Mouse (Mus musculus): ENCODE measurements around the gene Dnajb12. TPM values are rescaled to one million over a fixed set of nuclear protein-coding genes. Genes with fewer than 3 reads are reported as not detected.

Gene Dnajb12
- 35.2 and 41.1 TPM in 2 replicates for total RNA-seq (2014; rRNA removed)
- 21.2 and 23.5 TPM in 2 replicates for polyA plus RNA-seq (2015; fragmentation: Nextera tagmentation; extraction: Ambion mirVana)

DNA sequence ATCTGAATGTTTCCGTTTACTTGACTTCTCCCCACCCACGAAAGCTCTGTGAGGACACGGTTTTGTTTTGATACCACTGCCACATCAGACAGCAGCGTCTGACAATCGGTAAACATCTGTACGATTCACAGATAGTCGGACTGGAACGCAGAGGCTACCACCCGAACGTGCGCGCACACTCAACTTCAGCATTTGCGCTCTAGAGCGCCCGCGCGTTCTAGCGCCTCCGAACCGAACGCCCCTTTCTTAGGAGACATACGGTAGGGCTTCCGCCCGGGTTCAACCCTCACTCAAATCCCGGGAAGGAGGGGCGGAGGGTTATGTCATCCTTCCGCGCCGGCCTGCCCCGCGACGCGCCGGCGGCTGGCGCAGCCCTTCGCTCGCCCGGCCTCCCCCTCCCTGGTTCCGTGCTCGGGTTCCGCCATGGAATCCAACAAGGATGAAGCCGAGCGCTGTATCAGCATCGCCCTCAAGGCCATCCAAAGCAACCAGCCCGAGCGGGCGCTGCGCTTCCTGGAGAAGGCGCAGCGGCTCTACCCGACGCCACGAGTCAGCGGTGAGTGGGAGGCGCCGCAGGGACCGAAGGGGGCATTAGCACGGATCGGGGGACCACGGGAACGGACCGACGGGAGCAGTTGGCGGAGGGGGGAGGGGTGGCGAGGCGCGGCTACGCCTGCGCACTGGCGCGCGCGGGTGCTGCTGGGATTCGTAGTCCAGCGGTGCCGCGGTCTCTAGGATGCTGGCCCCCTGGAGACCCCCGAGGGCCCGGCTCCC, at the start of gene Dnajb12:
Dnajb12 (plus strand) TSS at position 302 of the 774 bp plus-strand sequence.
- Histone ChIP-seq H3K9ac (peak within 1 kb of the TSS; percentile 97), H3K9me3 (ENCODE audit: low read length) (no peaks in the 10 kb centered on the region), H3K4me3 (ENCODE audit: low read depth, low read length) (peak within 1 kb of the TSS; percentile 98), H3K36me3 (ENCODE audit: insufficient read depth) (no peaks in the 10 kb centered on the region), H3K27me3 (ENCODE audit: insufficient read depth, low read length) (no peaks in the 10 kb centered on the region), H3K27ac (ENCODE audit: low read depth, low read length) (peak within 1 kb of the TSS; percentile 100), H3K4me2 (ENCODE audit: low read depth) (peak within 1 kb of the TSS; percentile 92), H3K4me1 (ENCODE audit: insufficient read depth) (peaks cover 11% of the 10 kb centered on the region)
- DNase-seq (peak; percentile 97), ATAC-seq (peak; percentile 95)
- 3% methylated on average over 76 of the region's 80 CpGs for WGBS
- TF ChIP-seq CTCF (IDR thresholded peaks at IDR 0.05; ENCODE audit: low read depth) = 0 out of 2 replicates have a peak, but pooled peaks have one; percentile 18

- no peaks in the 10 kb centered on the region for H3K27me3 ChIP-seq (ENCODE audit: insufficient read depth, low read length)
- DNase-seq (no peak), ATAC-seq (no peak)
- H3K4me1 ChIP-seq (ENCODE audit: insufficient read depth) = no peaks in the 10 kb centered on the region
- H3K9ac ChIP-seq = no peak overlapping the region
- no peak overlapping the region for H3K4me3 ChIP-seq (ENCODE audit: low read depth, low read length)
- 94% methylated on average over 6 of the region's 6 CpGs for WGBS
- H3K27ac ChIP-seq (ENCODE audit: low read depth, low read length) = no peak overlapping the region
- no peaks in the 10 kb centered on the region for H3K9me3 ChIP-seq (ENCODE audit: low read length)
- TF ChIP-seq CTCF (IDR thresholded peaks at IDR 0.05; ENCODE audit: low read depth) = peak; percentile 19; the same call in 1 of the 2 replicates
- peaks cover 25% of the 10 kb centered on the region for H3K36me3 ChIP-seq (ENCODE audit: insufficient read depth)
- H3K4me2 ChIP-seq (ENCODE audit: low read depth) = no peak overlapping the region
Observed at GRCm38 (mm10) chr10:59829886-59830285, 49.5 kb upstream of the Dnajb12 start.

DNA sequence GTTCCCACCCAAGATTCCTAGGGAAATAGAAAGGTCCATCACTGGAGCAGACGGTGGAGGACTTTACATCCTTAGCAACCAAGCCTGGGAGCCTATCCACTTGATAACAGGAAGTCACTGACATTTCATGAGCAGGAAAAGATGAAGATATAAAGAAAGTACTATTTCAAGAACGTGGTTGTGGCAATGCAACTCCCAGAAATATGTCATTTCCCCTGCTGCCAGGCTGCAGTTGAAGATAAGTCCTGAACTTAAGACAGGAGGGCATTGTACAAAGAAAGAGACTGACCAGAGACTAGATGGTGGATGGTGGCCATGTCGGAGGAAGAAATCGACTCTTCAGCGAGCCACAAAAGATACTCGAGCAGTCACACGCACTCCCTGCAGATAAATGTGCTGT, 47.4 kb upstream of the Dnajb12 start:
- H3K36me3 ChIP-seq (ENCODE audit: insufficient read depth) = peaks cover 25% of the 10 kb centered on the region
- no peak overlapping the region for H3K4me3 ChIP-seq (ENCODE audit: low read depth, low read length)
- WGBS = 95% methylated on average over 7 of the region's 7 CpGs
- H3K27me3 ChIP-seq (ENCODE audit: insufficient read depth, low read length) = no peaks in the 10 kb centered on the region
- H3K4me1 ChIP-seq (ENCODE audit: insufficient read depth) = no peaks in the 10 kb centered on the region
- no peak overlapping the region for H3K4me2 ChIP-seq (ENCODE audit: low read depth)
- no peak for ATAC-seq
- H3K27ac ChIP-seq (ENCODE audit: low read depth, low read length) = no peak overlapping the region
- no peak for DNase-seq
- TF ChIP-seq CTCF (IDR thresholded peaks at IDR 0.05; ENCODE audit: low read depth) = no peak
- no peaks in the 10 kb centered on the region for H3K9me3 ChIP-seq (ENCODE audit: low read length)
- H3K9ac ChIP-seq = no peak overlapping the region

DNA sequence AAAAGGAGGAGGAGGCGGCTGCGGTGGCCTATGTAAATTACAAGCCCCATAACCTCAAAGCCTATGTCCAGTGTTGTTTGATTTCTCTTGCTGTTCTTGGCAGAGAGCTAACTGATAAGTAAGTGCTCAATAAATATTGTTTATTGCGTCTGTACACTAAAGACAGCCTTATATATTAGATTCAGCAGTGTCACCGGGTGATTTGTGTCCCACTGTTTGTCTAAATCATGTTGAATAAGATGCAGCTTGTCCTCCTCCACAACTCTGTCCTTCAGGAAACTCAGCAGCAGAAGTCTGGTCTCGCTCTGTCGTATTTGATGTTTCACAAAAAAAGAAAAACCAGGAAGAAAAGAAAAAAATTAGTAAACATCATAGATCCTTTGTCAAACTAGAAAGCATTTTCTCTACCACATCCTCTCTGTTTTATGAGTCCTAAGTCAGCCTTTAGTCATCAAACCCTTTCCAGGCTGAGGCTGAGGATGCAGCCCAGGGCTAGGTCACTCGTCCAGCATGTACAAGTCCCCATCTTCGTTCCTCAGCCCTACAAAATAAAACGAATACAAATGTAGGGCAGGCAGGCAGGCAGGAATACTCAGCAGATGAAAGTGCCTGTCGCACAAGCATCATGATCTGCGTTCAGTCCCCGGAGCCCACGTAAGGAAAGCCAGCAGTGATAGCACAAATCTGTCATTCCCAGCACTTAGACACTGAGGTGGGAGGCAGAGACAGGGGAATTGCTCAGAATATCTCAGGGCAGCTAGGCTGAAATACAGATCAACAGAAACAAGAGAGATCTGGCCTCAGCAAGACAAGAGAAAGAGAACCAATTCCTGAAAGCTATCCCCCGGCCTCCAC, 43.8 kb upstream of the Dnajb12 start:
- H3K4me3 ChIP-seq (ENCODE audit: low read depth, low read length) = no peak overlapping the region
- H3K9me3 ChIP-seq (ENCODE audit: low read length) = no peaks in the 10 kb centered on the region
- ATAC-seq (no peak), DNase-seq (no peak)
- TF ChIP-seq CTCF (IDR thresholded peaks at IDR 0.05; ENCODE audit: low read depth) = no peak
- WGBS = 85% methylated on average over 14 of the region's 14 CpGs
- H3K4me2 ChIP-seq (ENCODE audit: low read depth) = no peak overlapping the region
- no peaks in the 10 kb centered on the region for H3K4me1 ChIP-seq (ENCODE audit: insufficient read depth)
- H3K27ac ChIP-seq (ENCODE audit: low read depth, low read length) = no peak overlapping the region
- H3K36me3 ChIP-seq (ENCODE audit: insufficient read depth) = peaks cover 4% of the 10 kb centered on the region; the same call in 1 of the 2 replicates
- H3K27me3 ChIP-seq (ENCODE audit: insufficient read depth, low read length) = no peaks in the 10 kb centered on the region
- H3K9ac ChIP-seq = no peak overlapping the region

DNA sequence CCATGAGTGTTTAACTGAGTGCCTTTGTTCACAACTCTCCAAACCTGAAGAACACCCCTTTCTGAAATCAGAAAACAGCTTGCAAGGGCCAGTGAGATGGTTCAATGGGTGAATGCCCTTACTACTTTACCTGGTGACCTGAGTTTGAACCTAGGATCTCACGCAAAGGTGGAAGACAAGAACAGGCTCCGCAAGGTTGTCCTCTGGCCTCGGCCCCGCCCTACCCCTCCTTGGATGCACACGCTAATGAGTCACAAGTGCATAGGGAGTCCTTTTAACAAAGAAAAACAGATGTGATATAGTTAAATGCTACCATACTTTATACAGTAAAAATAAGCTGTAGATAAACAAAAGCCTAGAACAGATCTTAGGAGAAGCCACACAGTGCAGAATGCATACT, 41.9 kb upstream of the Dnajb12 start:
- H3K4me3 ChIP-seq (ENCODE audit: low read depth, low read length) = no peak overlapping the region
- peaks cover 2% of the 10 kb centered on the region; the same call in 1 of the 2 replicates for H3K36me3 ChIP-seq (ENCODE audit: insufficient read depth)
- no peaks in the 10 kb centered on the region for H3K4me1 ChIP-seq (ENCODE audit: insufficient read depth)
- DNase-seq (no peak), ATAC-seq (no peak)
- H3K27me3 ChIP-seq (ENCODE audit: insufficient read depth, low read length) = no peaks in the 10 kb centered on the region
- H3K9me3 ChIP-seq (ENCODE audit: low read length) = no peaks in the 10 kb centered on the region
- WGBS = 96% methylated on average over 5 of the region's 5 CpGs
- no peak overlapping the region for H3K4me2 ChIP-seq (ENCODE audit: low read depth)
- TF ChIP-seq CTCF (IDR thresholded peaks at IDR 0.05; ENCODE audit: low read depth) = no peak
- H3K27ac ChIP-seq (ENCODE audit: low read depth, low read length) = no peak overlapping the region
- no peak overlapping the region for H3K9ac ChIP-seq

DNA sequence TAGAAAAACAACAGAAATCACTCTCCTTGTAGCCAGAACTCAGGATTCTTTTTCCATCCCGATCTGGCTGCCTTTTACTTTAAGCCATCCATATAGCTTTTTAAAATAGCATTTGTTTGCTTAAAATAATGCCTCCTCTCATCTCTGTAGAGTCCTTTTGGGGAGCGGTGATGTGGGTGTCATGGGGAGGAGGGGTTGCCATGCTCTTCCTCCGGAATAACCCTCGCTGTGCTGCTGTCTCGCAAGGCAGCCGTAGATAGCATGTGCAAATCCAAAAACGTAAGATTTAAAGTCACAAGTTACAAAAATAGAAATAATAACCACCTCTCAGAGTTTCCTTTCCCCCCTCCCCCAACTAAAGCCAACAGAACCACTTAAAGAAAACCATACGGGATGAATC, 37.9 kb upstream of the Dnajb12 start:
- Histone ChIP-seq H3K4me1 (ENCODE audit: insufficient read depth) (no peaks in the 10 kb centered on the region), H3K27me3 (ENCODE audit: insufficient read depth, low read length) (no peaks in the 10 kb centered on the region), H3K4me3 (ENCODE audit: low read depth, low read length) (no peak overlapping the region), H3K9ac (no peak overlapping the region), H3K4me2 (ENCODE audit: low read depth) (no peak overlapping the region), H3K36me3 (ENCODE audit: insufficient read depth) (no peaks in the 10 kb centered on the region), H3K27ac (ENCODE audit: low read depth, low read length) (no peak overlapping the region), H3K9me3 (ENCODE audit: low read length) (no peaks in the 10 kb centered on the region)
- TF ChIP-seq CTCF (IDR thresholded peaks at IDR 0.05; ENCODE audit: low read depth) = no peak
- WGBS = 82% methylated on average over 8 of the region's 8 CpGs
- DNase-seq (no peak), ATAC-seq (no peak)

DNA sequence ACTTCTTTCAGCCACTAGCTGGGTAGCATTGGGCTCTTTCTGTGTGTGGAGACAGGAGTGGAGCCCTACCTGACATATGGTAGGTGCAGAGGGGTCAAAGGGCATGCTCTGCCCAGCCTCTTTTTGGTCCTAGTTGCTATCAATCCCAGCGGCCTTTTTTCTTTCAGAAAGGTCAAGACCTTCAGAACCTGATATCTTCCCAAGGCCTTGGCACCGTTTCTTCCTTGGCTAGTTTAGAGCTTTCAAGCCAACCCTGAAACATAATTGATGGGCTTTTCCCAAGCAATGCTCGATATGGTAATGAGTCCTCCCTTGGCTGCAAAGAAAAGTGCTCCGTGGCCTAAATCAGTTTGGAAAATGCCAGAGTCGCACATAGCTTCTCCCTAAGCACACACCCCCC, 36.2 kb upstream of the Dnajb12 start:
- Histone ChIP-seq H3K4me2 (ENCODE audit: low read depth) (no peak overlapping the region), H3K36me3 (ENCODE audit: insufficient read depth) (no peaks in the 10 kb centered on the region), H3K4me1 (ENCODE audit: insufficient read depth) (no peaks in the 10 kb centered on the region), H3K4me3 (ENCODE audit: low read depth, low read length) (no peak overlapping the region), H3K27me3 (ENCODE audit: insufficient read depth, low read length) (no peaks in the 10 kb centered on the region), H3K9ac (no peak overlapping the region), H3K27ac (ENCODE audit: low read depth, low read length) (no peak overlapping the region), H3K9me3 (ENCODE audit: low read length) (no peaks in the 10 kb centered on the region)
- WGBS = 26% methylated on average over 5 of the region's 5 CpGs
- no peak for TF ChIP-seq CTCF (IDR thresholded peaks at IDR 0.05; ENCODE audit: low read depth)
- ATAC-seq (no peak), DNase-seq (no peak)
